Mouse (Mus musculus): ENCODE measurements around the gene Eef1akmt1.

Gene Eef1akmt1

GRCm38 (mm10) chr14:57571155-57572133, at the start of gene Eef1akmt1:
TSS of gene Eef1akmt1 (minus strand) at chr14:57571612.
- no peak; the same call in 1 of the 2 replicates for TF ChIP-seq GATA4 (IDR thresholded peaks at IDR 0.05; ENCODE audit: insufficient replicate concordance, low read length)

- no peak for TF ChIP-seq GATA4 (IDR thresholded peaks at IDR 0.05; ENCODE audit: insufficient replicate concordance, low read length)
These were observed 49.3 kb upstream of the Eef1akmt1 start for GRCm38 (mm10) chr14:57620598-57621236.

- no peak for TF ChIP-seq GATA4 (IDR thresholded peaks at IDR 0.05; ENCODE audit: insufficient replicate concordance, low read length)
These were observed 48.1 kb upstream of the Eef1akmt1 start for GRCm38 (mm10) chr14:57619487-57619886.

GRCm38 (mm10) chr14:57617675-57618074, 46.3 kb upstream of the Eef1akmt1 start:
- no peak for TF ChIP-seq GATA4 (IDR thresholded peaks at IDR 0.05; ENCODE audit: insufficient replicate concordance, low read length)

GRCm38 (mm10) chr14:57616339-57616965, 45.0 kb upstream of the Eef1akmt1 start:
- TF ChIP-seq GATA4 (IDR thresholded peaks at IDR 0.05; ENCODE audit: insufficient replicate concordance, low read length) = no peak

GRCm38 (mm10) chr14:57615828-57616227, 44.4 kb upstream of the Eef1akmt1 start:
- TF ChIP-seq GATA4 (IDR thresholded peaks at IDR 0.05; ENCODE audit: insufficient replicate concordance, low read length) = no peak

GRCm38 (mm10) chr14:57611034-57611433, 39.6 kb upstream of the Eef1akmt1 start:
- no peak for TF ChIP-seq GATA4 (IDR thresholded peaks at IDR 0.05; ENCODE audit: insufficient replicate concordance, low read length)

GRCm38 (mm10) chr14:57609816-57610329, 38.5 kb upstream of the Eef1akmt1 start:
- no peak for TF ChIP-seq GATA4 (IDR thresholded peaks at IDR 0.05; ENCODE audit: insufficient replicate concordance, low read length)

- TF ChIP-seq GATA4 (IDR thresholded peaks at IDR 0.05; ENCODE audit: insufficient replicate concordance, low read length) = no peak
These were observed 36.1 kb upstream of the Eef1akmt1 start for GRCm38 (mm10) chr14:57607500-57607899.

- no peak for TF ChIP-seq GATA4 (IDR thresholded peaks at IDR 0.05; ENCODE audit: insufficient replicate concordance, low read length)
These were observed 35.4 kb upstream of the Eef1akmt1 start for GRCm38 (mm10) chr14:57606663-57607365.

- TF ChIP-seq GATA4 (IDR thresholded peaks at IDR 0.05; ENCODE audit: insufficient replicate concordance, low read length) = no peak
These were observed 21.9 kb upstream of the Eef1akmt1 start for GRCm38 (mm10) chr14:57593279-57593678.

- no peak for TF ChIP-seq GATA4 (IDR thresholded peaks at IDR 0.05; ENCODE audit: insufficient replicate concordance, low read length)
These were observed 20.4 kb upstream of the Eef1akmt1 start for GRCm38 (mm10) chr14:57591830-57592229.

GRCm38 (mm10) chr14:57576364-57577060, 5.1 kb upstream of the Eef1akmt1 start:
- no peak for TF ChIP-seq GATA4 (IDR thresholded peaks at IDR 0.05; ENCODE audit: insufficient replicate concordance, low read length)
